Mouse (Mus musculus) cerebellum, postnatal 25 days (tissue): ENCODE measurements at regions not wholly inside any gene's neighbourhood (a gene's known extent, or its start where the extent isn't known, plus 50 kb on each side); places are given as distances from the start of the nearest gene placed in this dataset.

Source experiments
- DNase-seq, 2 experiments: peaks; one replicate each; pipeline ENCODE4 v3.0.0; 2021; ENCODE audit warnings: mixed read lengths in 2 of 2

DNA sequence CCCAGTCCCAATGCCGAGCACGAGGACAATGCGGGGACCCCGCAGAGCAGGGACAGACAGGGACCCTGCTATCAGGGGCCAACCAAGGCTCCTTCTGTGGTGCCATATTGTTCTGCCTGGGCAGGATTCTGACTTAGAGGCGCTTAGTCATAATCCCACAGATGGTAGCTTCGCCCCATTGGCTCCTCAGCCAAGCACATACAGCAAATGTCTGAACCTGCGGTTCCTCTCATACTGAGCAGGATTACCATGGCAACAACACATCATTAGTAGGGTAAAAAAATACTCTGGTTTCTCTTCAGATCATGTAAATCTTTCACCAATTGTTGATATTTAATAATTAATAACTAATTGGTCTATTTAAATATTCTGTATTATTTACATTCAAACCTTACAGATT lies 2140.3 kb upstream of the Cdh20 start:
- DNase-seq, result peak; percentile 87 to 89

DNA sequence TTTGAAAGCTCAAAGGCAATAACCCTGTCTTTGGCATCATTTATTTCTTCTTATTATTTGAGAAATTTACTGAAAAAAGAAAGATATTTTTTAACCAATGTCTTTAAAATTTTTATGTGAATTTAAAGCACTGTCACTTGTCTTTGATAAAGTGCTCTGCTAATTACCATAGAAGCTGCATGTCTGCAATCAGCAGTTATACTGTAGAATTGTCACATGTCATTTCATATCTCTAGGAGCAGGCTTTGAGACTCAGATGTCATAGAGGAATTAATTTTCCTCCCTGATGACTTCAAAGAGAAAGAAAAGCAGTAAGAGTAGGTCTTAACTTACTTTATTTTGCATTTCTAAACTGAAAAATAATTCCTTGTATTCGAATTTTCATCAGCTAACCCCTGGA lies 2123.9 kb upstream of the Cdh20 start:
- no peak for DNase-seq

DNA sequence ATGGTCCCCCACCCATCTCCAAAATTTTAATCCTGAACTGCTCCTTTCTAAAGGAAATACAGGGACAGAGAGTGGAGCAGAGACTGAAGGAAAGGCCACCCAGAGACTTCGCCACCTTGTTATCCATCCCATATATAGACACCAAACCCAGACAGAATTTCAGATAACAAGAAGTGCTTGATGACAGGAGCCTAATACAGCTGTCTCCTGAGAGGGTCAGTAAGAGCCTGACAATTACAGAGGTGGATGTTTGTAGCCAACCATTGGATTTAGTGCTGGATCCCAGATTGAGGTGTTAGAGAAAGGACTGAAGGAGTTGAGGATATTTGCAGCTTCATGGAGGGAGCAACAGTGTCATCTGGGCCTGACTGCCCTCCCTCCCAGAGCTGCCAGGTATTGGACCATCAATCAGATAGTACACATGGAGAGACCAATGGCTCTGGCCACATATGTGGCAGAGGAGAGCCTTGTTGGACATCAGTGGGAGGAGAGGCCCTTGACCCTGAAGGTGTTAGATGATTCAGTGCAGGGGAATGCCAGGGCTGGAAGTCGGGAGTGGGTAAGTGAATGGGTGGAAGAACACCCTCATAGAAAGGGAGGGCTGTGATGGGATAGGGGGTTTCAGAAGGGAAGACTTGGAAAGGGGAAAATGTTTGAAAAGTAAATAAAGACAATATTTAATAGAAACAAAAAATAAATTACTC lies 2080.8 kb upstream of the Cdh20 start:
- DNase-seq, result no peak

DNA sequence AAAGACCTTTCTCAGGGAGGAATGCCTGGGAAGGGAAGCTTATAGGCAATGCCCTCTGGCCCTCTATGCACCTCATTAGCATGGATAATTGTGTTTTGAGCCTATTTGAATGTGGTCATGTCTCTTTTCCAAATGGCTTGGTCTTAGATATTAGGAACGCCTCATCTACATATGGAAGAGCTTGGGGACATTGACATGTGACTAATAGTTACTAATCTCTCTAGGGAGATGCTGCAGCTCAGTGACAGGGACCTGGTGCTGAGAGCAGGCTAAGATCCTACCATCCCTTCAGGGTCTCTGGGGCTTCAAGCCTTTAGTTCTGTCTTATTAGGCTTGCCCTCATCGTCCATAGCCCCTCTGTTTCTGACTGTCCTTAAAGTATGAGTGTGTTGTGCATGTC lies 2051.9 kb upstream of the Cdh20 start:
- no peak for DNase-seq

DNA sequence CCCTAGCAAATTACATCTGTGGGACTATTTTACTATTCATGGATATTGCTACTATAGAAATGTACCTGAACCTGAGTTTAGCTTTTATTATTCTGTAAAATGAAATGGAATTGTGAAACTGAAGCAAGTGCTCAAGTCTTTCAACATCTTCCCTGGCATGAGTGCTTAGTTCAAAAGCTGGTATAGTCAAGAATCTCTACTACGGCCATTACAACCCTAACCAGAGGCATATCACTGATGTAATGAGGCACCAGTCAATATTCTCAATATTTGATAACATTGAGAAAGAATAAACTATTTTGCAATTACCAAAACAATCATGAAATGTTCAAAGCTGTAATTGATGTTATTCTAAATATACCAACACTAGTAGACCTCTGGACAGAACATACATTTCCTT lies 2034.3 kb upstream of the Cdh20 start:
- no peak for DNase-seq

- no peak for DNase-seq
Measured at GRCm38 (mm10) chr1:102735392-102735791, 2032.9 kb upstream of the Cdh20 start.

DNA sequence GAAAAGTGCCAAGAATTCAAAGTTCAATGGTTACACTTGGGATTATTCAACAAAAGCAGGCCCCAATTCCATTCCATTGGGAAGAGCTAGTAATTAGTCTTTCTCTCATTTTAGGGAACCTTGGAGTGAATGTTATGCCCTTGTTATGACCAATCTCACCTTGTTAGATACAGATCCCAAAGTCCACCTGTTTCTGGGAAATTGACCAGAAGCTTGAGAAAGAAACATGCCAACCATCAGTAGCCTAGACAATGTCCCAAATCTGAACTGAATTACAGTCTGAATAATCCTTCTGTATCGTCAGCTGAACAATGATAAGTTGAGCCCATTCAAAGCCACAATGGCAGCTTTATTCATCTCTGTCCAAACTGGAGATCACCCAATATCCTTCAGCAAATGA lies 2010.4 kb upstream of the Cdh20 start:
- no peak for DNase-seq
